Mouse (Mus musculus): ENCODE results near the gene Mtus2. TPM values are rescaled to one million over a fixed set of nuclear protein-coding genes. Genes with fewer than 3 reads are reported as not detected.
A peak's percentile ranks its signal among the peaks of the same experiment; 100 is the strongest.

Mtus2 gene
- total RNA-seq, 1 experiment from 2014 or later = 2.4 TPM

DNA sequence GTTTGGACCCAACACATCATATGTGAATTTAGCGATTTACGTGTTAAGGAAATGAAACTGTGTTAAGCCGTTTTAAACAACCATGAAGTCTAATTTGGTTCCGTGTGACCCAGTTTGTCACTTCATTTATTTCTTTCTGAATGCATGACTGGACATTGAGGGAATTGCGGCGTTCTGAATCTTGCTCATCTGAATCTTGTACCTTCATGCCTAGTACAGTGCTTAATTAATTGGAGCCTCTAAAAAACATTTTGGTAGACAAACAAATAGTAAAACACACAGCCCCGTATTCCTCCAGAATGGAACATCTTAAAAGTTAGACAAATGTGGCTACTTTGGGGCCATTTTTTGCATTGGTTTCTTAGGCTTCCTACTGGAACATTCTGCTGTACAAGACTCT is 84.5 kb downstream of the Mtus2 start:
- DNase-seq = no peak

DNA sequence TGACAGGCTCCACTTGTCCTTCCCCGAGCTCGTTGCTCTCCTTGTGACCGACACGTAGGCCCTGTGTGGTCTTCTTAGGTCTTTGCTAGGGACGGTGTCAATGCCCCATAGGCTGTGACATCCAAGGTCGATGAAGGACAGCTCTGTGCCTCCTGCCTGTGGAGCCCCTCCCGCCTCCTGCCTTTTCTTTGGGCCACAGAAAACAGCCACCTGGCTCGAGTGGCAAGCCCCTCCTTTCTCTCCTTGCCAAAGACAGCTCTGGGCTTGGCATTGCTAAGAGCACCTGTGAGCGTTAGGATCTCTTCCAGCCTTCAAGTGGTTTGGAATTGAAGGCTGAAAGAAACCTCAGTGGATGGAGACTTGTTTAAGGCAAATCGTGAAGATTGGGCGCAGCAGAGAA is 91.1 kb downstream of the Mtus2 start:
- no peak for DNase-seq

DNA sequence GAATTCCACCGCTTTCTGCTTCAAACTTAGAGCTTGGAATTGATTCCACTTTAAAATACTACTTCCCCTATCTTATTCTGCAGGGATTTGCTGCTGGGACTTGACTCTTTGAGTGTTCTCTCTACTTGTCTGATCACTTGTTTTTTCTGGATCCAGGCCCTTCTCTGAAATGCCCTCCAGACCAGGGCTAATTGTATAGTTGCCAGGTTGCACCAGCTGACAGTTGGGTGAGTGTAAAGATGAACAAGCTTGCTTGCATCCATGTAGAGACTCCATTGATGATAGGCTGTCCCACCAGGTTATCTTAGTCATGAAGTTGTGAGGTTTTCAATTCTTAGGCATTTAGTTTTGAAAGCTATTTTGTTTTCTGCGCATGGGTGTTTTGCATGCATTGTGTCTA is 92.2 kb downstream of the Mtus2 start:
- DNase-seq = no peak

GRCm38 (mm10) chr5:148052846-148053608 is 95.9 kb downstream of the Mtus2 start:
- DNase-seq = peak; percentile 83

- no peak for DNase-seq
Measured at GRCm38 (mm10) chr5:148053609-148053990, 96.5 kb downstream of the Mtus2 start.

- peak; percentile 7 for DNase-seq
Measured at GRCm38 (mm10) chr5:148056831-148057230, 99.7 kb downstream of the Mtus2 start.

GRCm38 (mm10) chr5:148057433-148057832 is 100.3 kb downstream of the Mtus2 start:
- no peak for DNase-seq

DNA sequence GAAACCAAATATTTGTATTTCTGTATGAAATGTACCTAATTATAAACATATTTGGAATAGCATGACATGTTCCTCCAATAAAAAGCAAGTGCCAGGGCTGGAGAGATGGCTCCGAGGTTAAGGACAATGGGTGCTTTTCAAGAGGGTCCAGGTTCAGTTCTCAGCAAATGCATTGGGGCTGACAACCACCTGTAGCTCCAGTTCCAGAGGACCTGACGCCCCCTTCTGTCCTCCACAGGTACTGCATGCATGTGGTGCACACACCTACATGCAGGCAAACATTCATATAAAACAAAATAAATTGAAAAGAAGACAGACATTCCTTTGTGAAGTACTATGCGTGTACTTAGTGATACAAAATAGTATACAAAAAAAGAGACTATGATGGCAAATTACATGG is 102.2 kb downstream of the Mtus2 start:
- DNase-seq = no peak

- no peak for DNase-seq
Measured at GRCm38 (mm10) chr5:148061869-148062268, 104.7 kb downstream of the Mtus2 start.

DNA sequence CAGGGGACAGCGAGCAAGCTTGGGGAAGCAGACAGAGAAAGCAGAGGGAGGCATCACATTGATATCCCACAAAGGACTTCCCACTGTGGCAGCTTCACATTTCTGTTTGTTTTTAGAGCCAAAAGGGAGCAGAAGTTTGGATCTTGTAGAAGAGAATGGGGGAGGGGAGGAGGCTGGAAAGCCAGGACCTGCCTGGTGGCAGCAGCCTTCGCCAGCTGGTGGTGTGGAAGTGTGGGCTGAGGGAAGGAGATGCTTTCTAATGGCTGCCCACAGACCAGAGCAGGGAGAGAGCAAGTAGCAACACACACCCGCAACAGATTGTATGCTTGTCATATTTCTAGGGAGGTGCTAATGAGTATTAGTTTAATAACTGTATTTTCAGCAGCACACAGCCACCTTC is 106.6 kb downstream of the Mtus2 start:
- no peak for DNase-seq

DNA sequence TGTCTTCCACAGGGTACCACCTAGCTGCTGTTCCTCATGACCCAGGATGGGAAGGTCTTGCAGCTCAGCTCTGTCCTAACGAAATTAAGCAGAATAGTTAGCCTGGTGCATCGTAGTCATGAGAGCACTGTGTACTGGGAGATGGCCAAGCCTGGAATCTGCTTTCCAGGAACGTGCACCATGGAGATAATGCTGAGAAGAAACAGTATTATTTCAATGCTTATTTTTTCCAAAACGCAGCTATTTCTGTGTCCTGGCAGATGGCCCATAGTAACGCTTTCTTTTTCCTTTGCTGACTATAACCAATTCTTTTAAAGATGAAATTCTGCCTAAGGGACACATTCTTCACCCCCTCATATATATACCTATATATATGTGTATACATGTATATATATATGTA is 108.1 kb downstream of the Mtus2 start:
- DNase-seq = no peak

DNA sequence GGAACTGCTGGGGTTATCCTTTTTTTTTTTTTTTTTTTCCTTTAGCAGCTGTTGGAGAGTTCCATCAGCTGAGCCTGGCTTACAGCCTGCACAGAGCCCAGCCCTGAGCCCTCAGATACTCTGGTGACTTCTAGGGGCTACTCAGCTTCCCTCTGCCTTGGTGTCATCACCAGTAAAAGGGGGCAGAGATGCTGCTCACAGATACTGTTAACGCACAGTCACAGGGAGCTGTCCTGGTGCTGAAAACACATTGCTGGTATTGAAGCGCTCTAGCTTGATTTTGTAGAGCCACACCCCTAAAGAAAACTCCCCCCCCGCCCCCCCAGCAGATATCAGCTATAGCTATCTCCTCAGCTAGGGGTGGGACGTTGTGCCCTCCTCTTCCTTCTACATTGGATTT is 112.8 kb downstream of the Mtus2 start:
- DNase-seq = peak; percentile 66

DNA sequence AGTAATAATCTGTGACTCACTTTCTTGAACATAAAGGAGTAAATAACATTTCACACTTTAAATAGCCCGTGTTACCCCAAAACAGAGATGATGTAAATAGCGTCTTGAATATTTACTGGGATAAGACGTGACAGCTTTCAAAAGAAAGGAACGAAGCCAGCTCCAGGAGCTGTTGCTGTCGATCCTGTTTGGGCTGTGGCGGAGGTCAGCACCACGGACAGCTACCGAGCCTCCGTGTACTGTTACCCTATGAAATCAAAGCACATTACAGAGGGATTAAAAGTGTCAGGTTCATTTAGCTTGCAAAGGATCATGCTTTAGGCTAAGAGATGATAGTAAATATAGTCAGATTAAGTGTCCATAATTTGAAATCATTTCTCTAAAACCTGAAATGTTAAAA is 114.7 kb downstream of the Mtus2 start:
- DNase-seq = peak; percentile 74

GRCm38 (mm10) chr5:148073461-148073860 is 116.3 kb downstream of the Mtus2 start:
- DNase-seq = peak; percentile 9

- DNase-seq = no peak
Measured at GRCm38 (mm10) chr5:148079732-148080131, 122.6 kb downstream of the Mtus2 start.

DNA sequence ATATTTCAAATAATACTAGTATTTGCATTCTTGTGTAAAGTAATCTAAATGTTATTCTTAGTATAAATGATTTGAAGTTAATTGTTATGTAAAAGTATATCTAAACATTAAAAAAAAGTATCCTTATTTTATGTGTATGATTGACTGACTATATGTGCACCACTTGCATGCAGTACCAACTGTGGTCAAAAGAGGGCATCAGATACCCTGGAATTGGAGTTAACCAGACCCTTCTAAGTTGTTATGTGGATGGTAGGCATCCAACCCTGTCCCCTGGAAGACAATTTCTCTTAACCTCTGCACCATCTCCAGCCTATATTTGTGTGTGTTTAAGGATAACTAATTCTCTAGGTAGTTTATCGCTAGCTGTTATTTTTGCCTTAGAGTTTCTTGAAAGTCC is 126.4 kb downstream of the Mtus2 start:
- no peak for DNase-seq

DNA sequence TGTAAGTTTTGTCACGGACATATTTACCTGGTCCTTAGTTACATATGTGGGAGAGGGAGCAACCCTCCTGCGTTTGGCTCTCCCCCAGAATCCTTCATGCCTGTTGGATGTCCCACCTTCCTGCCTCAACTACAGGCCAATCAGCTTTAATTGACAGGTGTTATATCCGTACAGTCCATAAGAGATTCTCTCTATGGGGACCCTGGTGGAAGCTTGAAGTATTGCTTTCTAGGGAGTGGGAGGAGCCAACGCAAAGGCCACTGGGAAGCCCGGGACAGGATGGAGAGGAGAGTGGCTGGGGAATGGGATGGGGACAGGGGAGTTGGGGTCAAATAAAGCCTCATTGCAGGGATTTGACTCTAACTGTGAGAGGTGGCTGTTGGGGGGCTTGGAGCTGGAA is 127.6 kb downstream of the Mtus2 start:
- DNase-seq = no peak

- no peak for DNase-seq
Measured at GRCm38 (mm10) chr5:148087796-148088195, 130.7 kb downstream of the Mtus2 start.

- DNase-seq = no peak
Measured at GRCm38 (mm10) chr5:148090191-148090821, 133.2 kb downstream of the Mtus2 start.

- no peak for DNase-seq
Measured at GRCm38 (mm10) chr5:148094640-148095039, 137.5 kb downstream of the Mtus2 start.

DNA sequence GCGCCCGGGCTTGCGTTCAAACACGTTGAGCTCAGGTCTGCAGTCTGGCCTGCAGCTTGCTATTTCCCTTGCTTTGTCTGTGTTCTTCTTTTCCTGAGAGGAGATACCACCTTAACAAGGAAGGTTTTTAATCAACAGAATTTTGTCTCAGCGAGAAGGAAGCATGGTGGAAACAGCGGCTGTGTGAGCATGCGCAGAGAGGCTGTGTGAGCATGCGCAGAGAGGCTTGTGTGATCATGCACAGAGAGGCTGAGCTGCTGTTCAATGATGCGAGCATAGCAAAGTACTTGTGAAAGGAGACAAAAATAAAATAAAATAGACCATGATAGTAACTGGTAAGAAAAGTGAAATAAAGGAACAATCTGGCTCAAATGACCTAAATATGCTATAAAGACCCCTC is 142.2 kb downstream of the Mtus2 start:
- no peak for DNase-seq

DNA sequence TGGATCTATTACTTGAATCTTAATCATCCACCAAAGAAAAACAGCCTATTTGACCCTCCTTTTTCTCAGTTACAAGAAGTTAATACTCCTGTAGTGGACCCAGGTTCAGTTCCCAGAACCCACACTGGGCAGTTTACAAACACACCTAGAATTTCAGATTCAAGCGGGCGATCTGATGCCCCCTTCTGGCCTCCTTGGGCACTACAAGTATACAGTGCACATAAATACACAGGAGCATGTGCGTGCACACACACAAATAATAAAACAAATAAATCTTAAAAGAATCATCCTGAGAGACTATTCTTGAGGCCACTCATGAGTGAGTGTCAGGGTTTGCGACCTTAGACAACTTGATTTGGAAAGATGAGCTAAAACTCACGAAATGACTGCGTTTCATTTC is 150.2 kb downstream of the Mtus2 start:
- DNase-seq = no peak

DNA sequence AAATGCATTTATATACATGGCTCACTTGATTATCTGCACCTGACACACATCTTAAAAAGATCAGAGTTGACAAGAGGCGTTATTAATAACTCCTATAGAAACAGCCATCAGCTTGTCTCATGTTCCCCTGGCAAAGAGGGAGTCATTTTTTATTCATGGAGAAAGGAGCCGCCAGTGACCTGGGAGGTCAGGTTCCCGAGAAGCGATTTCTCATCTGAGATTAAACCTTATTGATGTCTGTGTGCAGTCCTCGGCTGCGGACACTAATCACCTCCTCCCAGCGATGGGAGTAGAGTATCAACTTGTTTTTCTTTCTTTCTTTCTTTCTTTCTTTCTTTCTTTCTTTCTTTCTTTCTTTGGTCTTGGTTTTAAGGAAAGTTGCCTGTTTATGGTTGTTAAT is 150.8 kb downstream of the Mtus2 start:
- no peak for DNase-seq

DNA sequence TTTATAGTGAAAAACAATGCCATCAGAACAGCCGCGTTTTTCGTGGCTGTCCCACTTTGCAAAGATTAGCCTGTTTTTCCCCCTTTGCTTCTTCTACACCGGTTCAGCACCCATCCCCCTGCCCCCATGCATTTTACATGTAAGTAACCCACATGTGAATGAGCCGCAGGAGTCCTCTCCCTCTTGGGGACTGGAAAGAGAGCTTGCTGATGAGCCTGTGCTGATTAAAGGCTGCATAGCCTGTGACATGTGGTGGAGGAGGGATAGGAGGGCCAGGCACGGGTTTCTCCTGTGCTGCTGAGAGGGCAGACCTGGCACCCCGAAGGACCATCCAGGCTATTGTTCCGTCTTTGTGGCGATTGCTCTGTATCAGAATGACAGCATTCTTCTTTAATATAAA is 151.2 kb downstream of the Mtus2 start:
- DNase-seq = no peak

All from adrenal gland, postnatal 14 days (tissue).